Comparison of ENCODE assay signal across 25 mouse cellular contexts in the genomic region with DNA sequence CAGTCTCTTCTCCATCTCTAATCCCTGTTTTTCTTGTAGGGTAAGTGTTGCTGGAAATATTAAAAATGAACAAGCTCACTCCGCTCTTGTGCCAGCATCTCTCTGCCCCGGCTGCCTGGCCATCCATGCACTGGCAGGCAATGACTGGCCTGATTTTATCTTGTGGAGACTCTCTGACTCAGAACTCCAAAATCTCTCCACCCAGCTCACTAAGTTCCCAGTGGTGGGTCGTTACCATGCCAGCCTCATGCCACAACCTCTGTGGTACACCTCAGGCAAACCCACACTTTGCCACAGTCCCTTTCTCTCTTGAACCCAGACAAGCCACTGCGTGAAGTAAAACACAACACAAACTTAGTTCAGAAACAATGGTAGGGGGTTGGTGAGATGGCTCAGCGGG. TPM values are rescaled to one million over a fixed set of nuclear protein-coding genes. Genes with fewer than 3 reads are reported as not detected.
DNase-seq lines count a peak whose midpoint lies in the region; ATAC-seq and TF ChIP-seq lines count a peak whose summit lies in the region.
"Had no signal": no experiment of that assay in that cellular context is flagged by ENCODE, and none has a peak within 500 bp of the region (broad histone marks: within the 10 kb centered on the region; RNA-seq: fewer than 3 reads in every experiment).

No protein-coding gene starts in this region.

- peaks cover 8% of the 10 kb centered on the region for H3K79me2 ChIP-seq in myocyte (ENCODE audit: control insufficient read depth, insufficient read depth)

- no peak overlapping the region for H3K4me2 ChIP-seq in intestine, embryonic 14.5 days (ENCODE audit: low read length)
- no peak overlapping the region for H3K4me2 ChIP-seq in intestine, embryonic 16.5 days (ENCODE audit: low read depth, low read length)
- H3K4me2 ChIP-seq in myocyte (ENCODE audit: low read depth), result peak overlapping the region; percentile 67
- H3K4me2 ChIP-seq in lung, postnatal 0 days (replicated peaks; ENCODE audit: low read depth, low read length), result no peak overlapping the region
- H3K4me2 ChIP-seq: heart, embryonic 13.5 days; hindbrain, embryonic 15.5 days; intestine, embryonic 15.5 days had no signal

- H3K36me3 ChIP-seq in intestine, embryonic 14.5 days (ENCODE audit: control insufficient read depth, insufficient read depth, low read length), result no peaks in the 10 kb centered on the region
- H3K36me3 ChIP-seq in intestine, embryonic 16.5 days (ENCODE audit: control insufficient read depth, insufficient read depth, low read length), result no peaks in the 10 kb centered on the region
- H3K36me3 ChIP-seq in myocyte (ENCODE audit: control insufficient read depth, insufficient read depth), result no peaks in the 10 kb centered on the region
- no peaks in the 10 kb centered on the region for H3K36me3 ChIP-seq in lung, postnatal 0 days (ENCODE audit: insufficient read depth, low read length)
- H3K36me3 ChIP-seq: G1E; heart, embryonic 13.5 days; hindbrain, embryonic 15.5 days; intestine, embryonic 15.5 days had no signal

- no peaks in the 10 kb centered on the region for H3K27me3 ChIP-seq in intestine, embryonic 14.5 days (replicated peaks; ENCODE audit: control insufficient read depth, insufficient read depth, low read length)
- no peaks in the 10 kb centered on the region for H3K27me3 ChIP-seq in intestine, embryonic 16.5 days (replicated peaks; ENCODE audit: control insufficient read depth, insufficient read depth, low read length)
- H3K27me3 ChIP-seq in myocyte (ENCODE audit: control insufficient read depth, insufficient read depth, insufficient read length), result no peaks in the 10 kb centered on the region
- H3K27me3 ChIP-seq in lung, postnatal 0 days (replicated peaks; ENCODE audit: insufficient read depth, low read length), result no peaks in the 10 kb centered on the region
- H3K27me3 ChIP-seq: CH12.LX; heart, embryonic 13.5 days; hindbrain, embryonic 15.5 days; intestine, embryonic 15.5 days had no signal

- TF ChIP-seq CTCF in lung, postnatal 0 days (IDR thresholded peaks at IDR 0.05), result no peak

- H3K9me3 ChIP-seq in intestine, embryonic 14.5 days (ENCODE audit: control insufficient read depth, low read length), result no peaks in the 10 kb centered on the region
- H3K9me3 ChIP-seq in intestine, embryonic 16.5 days (ENCODE audit: control insufficient read depth, low read length), result no peaks in the 10 kb centered on the region
- H3K9me3 ChIP-seq in lung, postnatal 0 days (ENCODE audit: low read length), result no peaks in the 10 kb centered on the region
- H3K9me3 ChIP-seq: G1E; heart, embryonic 13.5 days; hindbrain, embryonic 15.5 days; intestine, embryonic 15.5 days had no signal

- H3K27ac ChIP-seq in intestine, embryonic 14.5 days (ENCODE audit: low read depth), result no peak overlapping the region
- H3K27ac ChIP-seq in intestine, embryonic 16.5 days (ENCODE audit: low read length), result no peak overlapping the region
- H3K27ac ChIP-seq in lung, postnatal 0 days (ENCODE audit: low read length), result no peak overlapping the region
- H3K27ac ChIP-seq: gastrocnemius, adult 2 months; heart, embryonic 13.5 days; hindbrain, embryonic 15.5 days; intestine, embryonic 15.5 days had no signal

- no peak for ATAC-seq in intestine, embryonic 14.5 days (replicated peaks; ENCODE audit: low FRiP score, low TSS enrichment, low read depth)
- no peak for ATAC-seq in intestine, embryonic 16.5 days
- no peak for ATAC-seq in lung, postnatal 0 days
- ATAC-seq: forebrain, embryonic 14.5 days; forebrain, postnatal 0 days; intestine, embryonic 15.5 days had no signal

- peaks cover 9% of the 10 kb centered on the region; the same call in 1 of the 2 replicates for H3K4me1 ChIP-seq in intestine, embryonic 14.5 days (replicated peaks; ENCODE audit: control insufficient read depth, insufficient read depth, low read length)
- H3K4me1 ChIP-seq in intestine, embryonic 16.5 days (ENCODE audit: control insufficient read depth, insufficient read depth, low read length), result peaks cover 8% of the 10 kb centered on the region
- peaks cover 14% of the 10 kb centered on the region for H3K4me1 ChIP-seq in lung, postnatal 0 days (ENCODE audit: insufficient read depth, low read depth, low read length)

- TF ChIP-seq POLR2A in myocyte (IDR thresholded peaks at IDR 0.05; ENCODE audit: insufficient read length, low read depth), result peak; percentile 27

- peak; percentile 23 for DNase-seq in intestine, embryonic 14.5 days (ENCODE audit: low spot score)
- DNase-seq in Muller cell, postnatal 12 days (ENCODE audit: inconsistent ontology term), result peak; percentile 43
- DNase-seq in lung, postnatal 0 days (ENCODE audit: low spot score), result no peak
- DNase-seq in liver, result no peak
- DNase-seq: adrenal gland, postnatal 10 days; adrenal gland, postnatal 36 days; B cell, adult 2 months; cerebellum, adult 18-20 months; cerebellum, adult 9-10 months; cerebellum, postnatal 14 days; forebrain, postnatal 0 days; gastrocnemius, adult 2 months; gastrocnemius, postnatal 14 days; heart, adult 18-20 months; heart, postnatal 14 days; heart, postnatal 4 days; kidney, adult 18-20 months had no signal

- no peak for TF ChIP-seq EP300 in lung, postnatal 0 days (IDR thresholded peaks at IDR 0.05)

- H3ac ChIP-seq in myocyte (ENCODE audit: control insufficient read depth, insufficient read length), result no peak overlapping the region

- 88% methylated on average over 5 of the region's 5 CpGs for WGBS in intestine, embryonic 14.5 days
- 86% methylated on average over 5 of the region's 5 CpGs for WGBS in intestine, embryonic 16.5 days
- 90% methylated on average over 5 of the region's 5 CpGs for WGBS in lung, postnatal 0 days

- H3K9ac ChIP-seq in intestine, embryonic 14.5 days (ENCODE audit: low read length), result no peak overlapping the region
- no peak overlapping the region for H3K9ac ChIP-seq in intestine, embryonic 16.5 days (ENCODE audit: low read depth, low read length)
- no peak overlapping the region for H3K9ac ChIP-seq in lung, postnatal 0 days (replicated peaks; ENCODE audit: low read depth)
- H3K9ac ChIP-seq: forebrain, postnatal 0 days; heart, embryonic 13.5 days; hindbrain, embryonic 15.5 days; intestine, embryonic 15.5 days had no signal

- no peak overlapping the region for H3K4me3 ChIP-seq in intestine, embryonic 14.5 days (ENCODE audit: low read depth, low read length)
- H3K4me3 ChIP-seq in intestine, embryonic 16.5 days (ENCODE audit: low read length), result no peak overlapping the region
- no peak overlapping the region for H3K4me3 ChIP-seq in myocyte
- no peak overlapping the region for H3K4me3 ChIP-seq in lung, postnatal 0 days (ENCODE audit: low read depth, low read length)
- H3K4me3 ChIP-seq: gastrocnemius, adult 2 months; heart, embryonic 13.5 days; hindbrain, embryonic 15.5 days; intestine, embryonic 15.5 days had no signal

TF ChIP-seq in myocyte, 11 proteins besides CTCF, POLR2A, EP300 and RAD21:
- TF ChIP-seq MYOD1 (IDR thresholded peaks at IDR 0.05; ENCODE audit: control insufficient read depth in 1 of 3, insufficient read length in 2 of 3, low read depth in 2 of 3) (no peak), SRF (IDR thresholded peaks at IDR 0.05; ENCODE audit: control insufficient read depth, insufficient read length, low read depth) (no peak), POLR2AphosphoS2 (IDR thresholded peaks at IDR 0.05; ENCODE audit: insufficient read length, low read depth) (no peak), MAX (IDR thresholded peaks at IDR 0.05; ENCODE audit: low read depth) (no peak)

RNA-seq across cellular contexts. Expression of a gene that starts 3.1 kb away (rescaled TPM):
- 59.0 and 62.8 TPM in 2 replicates for polyA plus RNA-seq in intestine, embryonic 14.5 days (2014; fragmentation: Nextera tagmentation; extraction: Ambion mirVana)
- 28.0 and 31.0 TPM in 2 replicates for polyA plus RNA-seq in intestine, embryonic 16.5 days (2015; fragmentation: Nextera tagmentation; extraction: Ambion mirVana)
- polyA plus RNA-seq in myocyte (2012; fragmentation: generic; extraction: Trizol), result 23.1 TPM
- 57.4 and 71.6 TPM in 2 replicates for polyA plus RNA-seq in lung, postnatal 0 days (2015; fragmentation: Nextera tagmentation; extraction: Ambion mirVana)

Comparison
In these comparisons a context has a peak if more than half of its experiments do, and no peak if none do; other contexts are left out.
1. DNase-seq: peak in intestine, embryonic 14.5 days (single experiment) and Muller cell, postnatal 12 days (single experiment); none in lung, postnatal 0 days (single experiment) and liver (single experiment).